Mouse (Mus musculus): ENCODE results near the gene Rundc3b. TPM values are rescaled to one million over a fixed set of nuclear protein-coding genes. Genes with fewer than 3 reads are reported as not detected.

Gene Rundc3b
- polyA plus RNA-seq, 1 experiment from 2014 or later = 0.89 TPM

- Histone ChIP-seq H3K79me2 (ENCODE audit: inconsistent target) (no peaks in the 10 kb centered on the region), H3K4me3 (ENCODE audit: inconsistent target) (no peak overlapping the region), H3K36me3 (ENCODE audit: inconsistent target) (no peaks in the 10 kb centered on the region), H3K27ac (no peak overlapping the region)
- 91% methylated on average over 4 of the region's 5 CpGs for WGBS (ENCODE audit: missing documents)
These were observed 78.2 kb downstream of the Rundc3b start for GRCm38 (mm10) chr5:8544512-8544911.

DNA sequence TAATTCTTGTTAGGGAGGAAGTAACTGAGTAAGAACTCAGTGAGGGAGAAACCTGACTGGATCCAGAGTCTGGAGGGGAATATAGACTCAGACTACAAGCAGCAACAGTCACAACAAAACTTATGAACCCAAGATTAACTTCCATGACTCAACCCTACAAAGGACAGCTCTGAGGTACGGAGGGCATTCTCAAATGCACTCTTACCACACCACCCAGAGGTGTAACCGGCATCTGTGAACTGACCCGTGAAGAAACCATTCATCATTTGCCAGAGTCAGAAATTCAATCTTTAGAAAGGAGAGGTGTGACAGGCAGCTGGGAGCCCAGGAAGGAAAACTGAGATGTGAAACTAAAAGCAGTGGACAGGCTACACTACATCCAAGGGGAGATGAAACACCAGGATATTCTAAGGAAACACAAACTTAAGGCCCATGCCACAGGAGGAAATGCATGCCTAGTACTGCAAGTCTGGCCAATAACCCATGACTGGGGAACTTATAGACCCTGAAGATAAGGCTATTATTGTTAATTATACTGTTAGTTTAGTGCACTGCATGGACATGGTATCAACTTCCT lies 80.0 kb downstream of the Rundc3b start:
- no peak overlapping the region for H3K27ac ChIP-seq
- H3K36me3 ChIP-seq (ENCODE audit: inconsistent target) = no peaks in the 10 kb centered on the region
- H3K79me2 ChIP-seq (ENCODE audit: inconsistent target) = no peaks in the 10 kb centered on the region
- H3K4me3 ChIP-seq (ENCODE audit: inconsistent target) = no peak overlapping the region
- WGBS (ENCODE audit: missing documents) = 97% methylated on average over 3 of the region's 3 CpGs

- Histone ChIP-seq H3K36me3 (ENCODE audit: inconsistent target) (no peaks in the 10 kb centered on the region), H3K4me3 (ENCODE audit: inconsistent target) (no peak overlapping the region), H3K27ac (no peak overlapping the region), H3K79me2 (ENCODE audit: inconsistent target) (no peaks in the 10 kb centered on the region)
- WGBS (ENCODE audit: missing documents) = 89% methylated on average over 6 of the region's 7 CpGs
These were observed 81.3 kb downstream of the Rundc3b start for GRCm38 (mm10) chr5:8541120-8542117.

- no peaks in the 10 kb centered on the region for H3K36me3 ChIP-seq (ENCODE audit: inconsistent target)
- no peak overlapping the region for H3K4me3 ChIP-seq (ENCODE audit: inconsistent target)
- no peaks in the 10 kb centered on the region for H3K79me2 ChIP-seq (ENCODE audit: inconsistent target)
- H3K27ac ChIP-seq = no peak overlapping the region
- 82% methylated on average over 3 of the region's 3 CpGs for WGBS (ENCODE audit: missing documents)
These were observed 103.7 kb downstream of the Rundc3b start for GRCm38 (mm10) chr5:8519006-8519405.

- no peak overlapping the region for H3K4me3 ChIP-seq (ENCODE audit: inconsistent target)
- H3K79me2 ChIP-seq (ENCODE audit: inconsistent target) = no peaks in the 10 kb centered on the region
- H3K27ac ChIP-seq = no peak overlapping the region
- 28% methylated on average over 4 of the region's 4 CpGs for WGBS (ENCODE audit: missing documents)
- no peaks in the 10 kb centered on the region for H3K36me3 ChIP-seq (ENCODE audit: inconsistent target)
These were observed 131.0 kb downstream of the Rundc3b start for GRCm38 (mm10) chr5:8491778-8492177.

- no peaks in the 10 kb centered on the region for H3K36me3 ChIP-seq (ENCODE audit: inconsistent target)
- H3K27ac ChIP-seq = no peak overlapping the region
- H3K79me2 ChIP-seq (ENCODE audit: inconsistent target) = no peaks in the 10 kb centered on the region
- WGBS (ENCODE audit: missing documents) = 34% methylated on average over 6 of the region's 6 CpGs
- no peak overlapping the region for H3K4me3 ChIP-seq (ENCODE audit: inconsistent target)
These were observed 133.2 kb downstream of the Rundc3b start for GRCm38 (mm10) chr5:8489471-8490110.

DNA sequence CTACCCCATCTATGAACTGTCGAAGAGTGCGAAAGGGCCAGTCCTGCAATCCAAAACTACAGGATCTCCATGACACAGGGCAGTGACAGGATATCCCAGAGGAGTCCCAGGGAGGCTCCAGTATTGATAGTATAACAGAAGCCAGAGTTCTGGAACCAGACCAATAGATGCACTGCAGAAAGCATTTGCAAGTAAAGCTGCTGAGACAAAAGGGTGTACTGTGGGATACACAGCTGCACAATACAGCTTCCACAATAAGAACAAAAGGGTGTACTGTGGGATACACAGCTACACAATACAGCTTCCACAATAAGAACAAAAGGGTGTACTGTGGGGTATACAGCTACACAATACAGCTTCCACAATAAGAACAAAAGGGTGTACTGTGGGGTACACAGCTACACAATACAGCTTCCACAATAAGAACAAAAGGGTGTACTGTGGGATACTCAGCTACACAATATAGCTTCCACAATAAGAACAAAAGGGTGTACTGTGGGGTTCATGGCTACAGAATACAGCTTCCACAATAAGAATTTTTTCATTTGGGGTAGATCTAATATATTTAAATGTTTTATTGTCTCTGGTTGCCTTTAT lies 134.0 kb downstream of the Rundc3b start:
- Histone ChIP-seq H3K4me3 (ENCODE audit: inconsistent target) (no peak overlapping the region), H3K79me2 (ENCODE audit: inconsistent target) (no peaks in the 10 kb centered on the region), H3K36me3 (ENCODE audit: inconsistent target) (no peaks in the 10 kb centered on the region), H3K27ac (no peak overlapping the region)
- WGBS (ENCODE audit: missing documents) = 94% methylated on average over 2 of the region's 2 CpGs

GRCm38 (mm10) chr5:8487989-8488700 lies 134.6 kb downstream of the Rundc3b start:
- WGBS (ENCODE audit: missing documents) = 90% methylated on average over 4 of the region's 4 CpGs
- no peak overlapping the region for H3K27ac ChIP-seq
- H3K36me3 ChIP-seq (ENCODE audit: inconsistent target) = no peaks in the 10 kb centered on the region
- H3K79me2 ChIP-seq (ENCODE audit: inconsistent target) = no peaks in the 10 kb centered on the region
- no peak overlapping the region for H3K4me3 ChIP-seq (ENCODE audit: inconsistent target)

DNA sequence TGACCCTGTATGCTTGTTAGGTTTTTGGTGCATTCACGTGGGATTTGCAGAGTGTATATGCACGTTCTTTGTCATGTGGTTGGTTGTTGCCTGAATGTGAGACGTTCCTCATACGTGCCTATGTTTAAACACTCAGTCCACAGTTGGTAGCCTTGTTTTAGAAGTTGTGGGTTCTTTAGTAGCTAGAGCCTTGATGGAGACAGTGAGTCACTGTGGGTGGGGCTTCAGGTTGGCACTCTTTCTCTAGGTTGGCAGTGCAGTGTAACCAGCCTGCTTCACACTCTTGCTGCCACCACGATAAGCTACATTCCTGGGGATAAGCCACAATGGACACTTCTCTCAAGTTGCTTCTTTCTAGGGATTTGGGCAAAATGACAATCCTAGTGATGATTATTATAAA lies 166.2 kb downstream of the Rundc3b start:
- Histone ChIP-seq H3K36me3 (ENCODE audit: inconsistent target) (no peaks in the 10 kb centered on the region), H3K27ac (no peak overlapping the region), H3K79me2 (ENCODE audit: inconsistent target) (no peaks in the 10 kb centered on the region), H3K4me3 (ENCODE audit: inconsistent target) (no peak overlapping the region)
- WGBS (ENCODE audit: missing documents) = 75% methylated on average over 5 of the region's 5 CpGs

DNA sequence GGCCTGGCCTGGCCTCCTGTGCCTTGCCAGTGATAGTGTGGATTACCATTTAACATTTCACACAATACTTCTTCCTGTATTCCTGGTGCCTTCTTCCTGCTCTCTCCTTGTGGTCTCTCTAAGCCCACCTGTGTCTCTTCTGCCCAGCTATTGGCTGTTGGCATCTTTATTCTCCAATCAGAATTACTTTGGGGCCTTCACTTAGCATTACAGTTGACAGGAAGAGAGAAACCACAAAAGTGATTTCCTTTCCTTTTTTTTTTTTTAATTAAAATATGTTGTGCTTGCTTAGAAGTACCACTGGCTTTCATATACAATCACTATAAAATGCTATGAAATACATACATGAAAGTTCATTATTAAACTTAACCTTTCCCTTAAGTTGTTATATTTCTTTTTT lies 167.2 kb downstream of the Rundc3b start:
- H3K79me2 ChIP-seq (ENCODE audit: inconsistent target) = no peaks in the 10 kb centered on the region
- H3K36me3 ChIP-seq (ENCODE audit: inconsistent target) = no peaks in the 10 kb centered on the region
- H3K27ac ChIP-seq = no peak overlapping the region
- H3K4me3 ChIP-seq (ENCODE audit: inconsistent target) = no peak overlapping the region

Other genes with a start within 250 kb of the Rundc3b start
- gene Dbf4, start 200.2 kb downstream of the Rundc3b start, polyA plus RNA-seq (2018) = 16.1 to 21.0 TPM (median 17.5 TPM) in 3 replicates
- gene Slc25a40, start 200.1 kb downstream of the Rundc3b start, polyA plus RNA-seq (2018) = 9.5 to 13.2 TPM (median 10.7 TPM) in 3 replicates
- 7.6 to 8.1 TPM (median 7.8 TPM) in 3 replicates for gene Abcb1a, start 37.1 kb upstream of the Rundc3b start, polyA plus RNA-seq (2018)
- 26.2 to 37.3 TPM (median 28.9 TPM) in 3 replicates for gene Abcb1b, start 175.2 kb upstream of the Rundc3b start, polyA plus RNA-seq (2018)

Data from macrophage (primary cell).